Mouse (Mus musculus): Measurements from ENCODE around the gene Carhsp1. TPM values are rescaled to one million over a fixed set of nuclear protein-coding genes. Genes with fewer than 3 reads are reported as not detected.

Carhsp1 gene
- 129 and 132 TPM in 2 replicates for polyA plus RNA-seq (2016; fragmentation: Nextera tagmentation; extraction: Ambion mirVana)

DNA sequence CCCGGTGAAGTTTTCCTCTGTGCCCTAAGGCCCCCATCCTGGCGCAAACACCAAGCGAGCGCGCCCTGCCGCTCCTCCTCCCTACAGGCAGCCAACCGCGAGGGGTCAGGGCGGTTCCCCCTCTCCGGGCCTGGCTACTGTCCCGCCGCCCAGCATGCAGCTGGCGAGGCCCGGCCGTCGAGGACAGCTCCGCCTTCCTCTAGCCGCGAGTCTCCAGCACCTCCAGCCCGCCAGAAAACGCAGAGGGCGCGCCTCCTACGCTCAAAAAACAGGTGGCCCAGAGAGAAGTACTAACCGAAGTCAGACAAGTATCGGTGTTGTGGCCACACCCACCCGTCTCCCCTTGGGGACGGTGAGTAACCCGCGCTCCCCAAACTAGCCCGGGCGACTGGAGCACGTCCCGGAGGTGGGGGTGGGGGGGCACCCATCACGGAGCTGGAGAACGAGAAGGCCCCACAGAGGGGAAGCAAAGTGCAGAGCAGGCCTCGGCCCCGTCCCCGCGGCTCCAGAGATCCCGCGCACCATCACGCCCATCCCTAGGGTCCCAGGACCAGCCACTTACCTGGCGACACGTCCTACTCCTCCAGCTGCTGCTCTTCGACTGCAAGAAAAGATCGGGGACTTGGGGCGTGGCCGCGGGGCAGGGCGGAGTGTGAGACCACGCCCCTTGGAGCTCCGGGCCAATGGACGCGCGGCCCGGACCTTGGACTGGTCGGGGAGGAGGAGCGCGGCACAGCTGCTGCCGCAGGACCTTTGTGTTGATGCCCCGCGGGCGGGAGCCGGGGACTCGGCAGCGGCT is at the start of gene Carhsp1:
Gene Carhsp1, minus strand, starts transcription at position 605 of the 799 bp plus-strand sequence.
- Histone ChIP-seq H3K27ac (peak within 1 kb of the TSS; percentile 91), H3K9me3 (no peaks in the 10 kb centered on the region), H3K27me3 (peaks cover 7% of the 10 kb centered on the region), H3K4me2 (peak within 1 kb of the TSS; percentile 61), H3K36me3 (0 out of 2 replicates have a peak, but pooled peaks cover 4% of the 10 kb centered on the region), H3K9ac (replicated peaks) (peak within 1 kb of the TSS; percentile 71), H3K4me3 (replicated peaks) (peak within 1 kb of the TSS; percentile 65), H3K4me1 (replicated peaks) (peaks cover 37% of the 10 kb centered on the region)
- WGBS = under 1% methylated on average over 67 of the region's 67 CpGs
- peak; percentile 87 for ATAC-seq (ENCODE audit: insufficient number of reproducible peaks, insufficient read depth, low FRiP score, low TSS enrichment, low read depth)

DNA sequence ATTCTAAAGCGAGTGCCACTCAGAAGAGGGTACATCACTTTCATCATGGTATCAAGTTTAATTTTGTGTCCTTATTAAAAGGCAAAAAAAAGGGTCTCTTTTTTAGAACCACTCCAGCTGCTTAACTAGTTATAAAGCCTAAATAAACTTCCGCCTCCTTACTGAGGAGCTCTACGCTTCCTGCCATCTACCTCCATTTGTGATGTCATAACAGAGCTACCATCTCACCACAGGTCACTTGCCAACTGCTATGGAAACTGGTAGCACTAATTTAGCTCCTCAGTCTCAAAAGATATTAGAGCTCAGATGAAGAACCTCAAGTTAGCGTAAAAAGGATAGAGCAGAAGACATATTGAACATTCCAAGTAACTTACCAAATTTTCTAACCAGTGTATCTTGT is 48.5 kb upstream of the Carhsp1 start:
- Histone ChIP-seq H3K4me2 (no peak overlapping the region), H3K4me1 (replicated peaks) (peaks cover 16% of the 10 kb centered on the region), H3K9me3 (no peaks in the 10 kb centered on the region), H3K9ac (replicated peaks) (no peak overlapping the region), H3K4me3 (replicated peaks) (no peak overlapping the region), H3K27me3 (no peaks in the 10 kb centered on the region), H3K36me3 (peaks cover 10% of the 10 kb centered on the region), H3K27ac (no peak overlapping the region)
- no peak for ATAC-seq (ENCODE audit: insufficient number of reproducible peaks, insufficient read depth, low FRiP score, low TSS enrichment, low read depth)
- WGBS = 94% methylated on average over 4 of the region's 4 CpGs

DNA sequence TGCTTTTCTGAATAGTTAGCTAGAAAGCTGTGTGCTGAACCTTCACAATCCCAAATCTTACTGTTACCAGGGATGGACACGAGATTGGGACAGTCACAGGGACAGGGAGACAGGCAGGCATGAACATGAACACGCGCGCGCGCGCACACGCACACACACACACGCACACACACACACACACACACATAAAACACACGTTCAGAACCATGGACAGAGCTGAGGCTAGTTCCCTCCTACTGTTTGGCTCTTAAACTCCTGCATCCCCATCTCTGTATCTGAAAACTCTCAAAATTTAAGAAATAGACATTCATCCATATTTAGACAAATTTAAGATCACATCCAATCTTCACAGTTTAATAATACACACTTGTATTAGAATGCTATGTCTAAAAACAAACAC is 45.8 kb upstream of the Carhsp1 start:
- Histone ChIP-seq H3K27me3 (no peaks in the 10 kb centered on the region), H3K4me3 (replicated peaks) (no peak overlapping the region), H3K4me2 (no peak overlapping the region), H3K9me3 (no peaks in the 10 kb centered on the region), H3K27ac (no peak overlapping the region), H3K4me1 (replicated peaks) (peaks cover 16% of the 10 kb centered on the region), H3K9ac (replicated peaks) (no peak overlapping the region), H3K36me3 (peaks cover 36% of the 10 kb centered on the region)
- no peak for ATAC-seq (ENCODE audit: insufficient number of reproducible peaks, insufficient read depth, low FRiP score, low TSS enrichment, low read depth)
- whole genome bisulfite sequencing = 95% methylated on average over 10 of the region's 10 CpGs

DNA sequence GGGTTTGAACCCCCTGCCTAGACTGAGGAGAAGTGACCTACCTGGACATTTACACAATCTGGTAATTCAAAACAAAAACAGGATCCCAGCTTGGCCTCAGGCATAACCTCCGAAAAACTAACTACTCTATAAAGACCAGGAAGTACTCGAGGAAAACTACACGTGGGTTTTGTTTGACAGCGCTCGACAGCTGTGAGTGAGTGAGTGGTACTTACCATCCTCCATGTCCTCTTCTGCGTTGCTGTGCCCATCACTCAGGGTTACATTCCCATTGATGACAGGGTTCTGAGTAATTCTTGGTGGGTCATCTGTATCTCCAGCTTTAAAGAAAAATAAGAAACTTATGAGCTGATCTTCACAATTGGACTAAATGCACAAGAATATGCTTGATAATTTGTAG is 44.3 kb upstream of the Carhsp1 start:
- peaks cover 16% of the 10 kb centered on the region for H3K4me1 ChIP-seq (replicated peaks)
- H3K27me3 ChIP-seq = no peaks in the 10 kb centered on the region
- no peak overlapping the region for H3K27ac ChIP-seq
- ATAC-seq (ENCODE audit: insufficient number of reproducible peaks, insufficient read depth, low FRiP score, low TSS enrichment, low read depth) = no peak
- H3K4me3 ChIP-seq (replicated peaks) = no peak overlapping the region
- H3K9me3 ChIP-seq = no peaks in the 10 kb centered on the region
- 61% methylated on average over 6 of the region's 6 CpGs for WGBS
- H3K4me2 ChIP-seq = no peak overlapping the region
- peaks cover 51% of the 10 kb centered on the region for H3K36me3 ChIP-seq
- no peak overlapping the region for H3K9ac ChIP-seq (replicated peaks)

DNA sequence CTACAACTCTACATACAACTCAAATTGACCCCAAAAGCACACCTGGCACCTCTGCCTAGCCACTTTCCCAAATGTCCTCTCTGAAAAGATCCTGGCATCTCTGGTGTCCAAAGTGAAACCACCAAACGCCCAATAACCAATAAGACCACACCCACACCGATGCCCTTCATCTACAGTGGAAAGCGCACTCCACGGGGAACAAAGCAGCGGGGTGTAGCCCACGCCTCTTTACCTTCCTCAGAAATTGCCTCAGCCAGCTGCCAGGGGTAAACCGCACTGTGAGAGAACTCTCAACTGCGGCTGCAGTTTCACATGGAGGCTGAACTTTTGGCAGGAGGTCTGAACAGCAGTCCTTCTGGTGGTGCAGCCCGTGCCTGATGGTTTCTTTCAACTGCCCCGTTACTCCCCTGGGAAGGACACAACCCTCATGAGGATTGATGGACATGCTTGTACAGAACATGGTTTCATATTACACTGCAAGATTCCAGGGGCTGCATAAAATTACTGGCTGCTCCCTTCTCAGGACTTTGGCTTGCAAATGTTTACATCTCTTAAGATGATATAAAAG is 43.6 kb upstream of the Carhsp1 start:
- ATAC-seq (ENCODE audit: insufficient number of reproducible peaks, insufficient read depth, low FRiP score, low TSS enrichment, low read depth) = no peak
- peaks cover 16% of the 10 kb centered on the region for H3K4me1 ChIP-seq (replicated peaks)
- H3K27ac ChIP-seq = no peak overlapping the region
- no peak overlapping the region for H3K4me3 ChIP-seq (replicated peaks)
- 71% methylated on average over 10 of the region's 10 CpGs for WGBS
- H3K27me3 ChIP-seq = no peaks in the 10 kb centered on the region
- no peak overlapping the region for H3K4me2 ChIP-seq
- no peaks in the 10 kb centered on the region for H3K9me3 ChIP-seq
- H3K36me3 ChIP-seq = peaks cover 58% of the 10 kb centered on the region
- no peak overlapping the region for H3K9ac ChIP-seq (replicated peaks)

DNA sequence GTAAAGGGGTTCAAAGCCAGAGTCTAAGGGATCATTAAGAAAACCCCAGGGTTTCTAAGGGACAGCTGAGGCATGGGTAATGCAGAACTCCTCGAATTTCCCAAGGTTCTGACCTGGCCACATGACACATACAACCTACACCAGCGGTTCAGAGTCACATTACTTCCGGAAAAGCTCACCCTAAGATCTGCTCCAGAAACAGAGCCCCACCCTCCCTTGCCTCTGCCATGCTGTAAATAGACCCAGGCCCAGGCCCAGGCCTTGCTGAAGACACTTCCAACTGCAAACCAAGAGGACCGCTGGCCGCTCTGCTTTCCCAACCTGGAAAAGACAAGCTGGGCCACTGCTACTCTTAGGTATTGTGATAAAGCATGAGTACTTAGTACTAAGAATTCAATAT is 42.9 kb upstream of the Carhsp1 start:
- Histone ChIP-seq H3K9me3 (no peaks in the 10 kb centered on the region), H3K4me2 (no peak overlapping the region), H3K36me3 (peaks cover 65% of the 10 kb centered on the region), H3K4me1 (replicated peaks) (peaks cover 16% of the 10 kb centered on the region), H3K27me3 (no peaks in the 10 kb centered on the region), H3K27ac (no peak overlapping the region), H3K9ac (replicated peaks) (no peak overlapping the region), H3K4me3 (replicated peaks) (no peak overlapping the region)
- 84% methylated on average over 5 of the region's 5 CpGs for whole genome bisulfite sequencing
- ATAC-seq (ENCODE audit: insufficient number of reproducible peaks, insufficient read depth, low FRiP score, low TSS enrichment, low read depth) = no peak

DNA sequence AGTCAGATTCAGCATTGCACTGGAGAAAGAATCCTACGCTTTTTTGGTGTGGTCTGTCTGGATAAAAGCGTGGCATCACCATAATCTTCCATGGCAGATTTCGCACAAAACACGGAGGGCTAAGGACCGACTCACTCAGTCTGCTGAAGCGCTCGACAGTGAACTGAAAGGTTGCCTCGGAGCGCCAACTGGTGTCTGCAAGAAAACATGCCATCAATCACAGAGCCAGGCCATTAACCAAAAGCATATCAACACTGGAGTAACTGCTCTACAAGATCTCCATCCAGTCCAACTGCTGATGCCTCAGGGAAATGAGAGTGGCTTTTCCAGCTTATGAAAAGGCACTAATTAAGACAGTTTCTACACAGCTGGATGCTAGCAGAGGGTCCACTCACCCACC is 40.0 kb upstream of the Carhsp1 start:
- Histone ChIP-seq H3K27me3 (no peaks in the 10 kb centered on the region), H3K4me2 (no peak overlapping the region), H3K4me1 (replicated peaks) (peaks cover 6% of the 10 kb centered on the region), H3K27ac (no peak overlapping the region), H3K9ac (replicated peaks) (no peak overlapping the region), H3K36me3 (peaks cover 94% of the 10 kb centered on the region), H3K4me3 (replicated peaks) (no peak overlapping the region), H3K9me3 (no peaks in the 10 kb centered on the region)
- no peak for ATAC-seq (ENCODE audit: insufficient number of reproducible peaks, insufficient read depth, low FRiP score, low TSS enrichment, low read depth)
- WGBS = 79% methylated on average over 9 of the region's 9 CpGs

DNA sequence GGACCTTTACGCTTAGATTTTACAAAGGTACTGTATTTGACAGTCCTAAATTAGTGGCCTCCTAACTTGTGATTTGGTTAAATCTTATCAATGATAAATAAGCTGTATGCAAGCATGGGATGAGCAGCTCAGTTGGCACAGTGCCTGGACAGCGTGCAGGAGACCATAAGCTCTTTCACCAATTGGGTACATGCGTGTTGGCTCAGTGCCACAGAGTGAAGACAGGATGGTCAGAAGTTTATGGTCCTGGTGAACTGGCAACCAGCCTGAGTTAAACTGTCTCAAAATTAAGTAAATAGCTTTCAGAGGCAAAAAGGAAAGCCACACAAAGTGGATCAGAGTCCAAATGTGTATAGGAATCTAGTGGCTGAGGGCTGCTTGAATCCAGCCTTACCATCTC is 28.6 kb upstream of the Carhsp1 start:
- Histone ChIP-seq H3K27ac (no peak overlapping the region), H3K4me1 (replicated peaks) (no peaks in the 10 kb centered on the region), H3K27me3 (no peaks in the 10 kb centered on the region), H3K4me3 (replicated peaks) (no peak overlapping the region), H3K36me3 (peaks cover 97% of the 10 kb centered on the region), H3K4me2 (no peak overlapping the region), H3K9ac (replicated peaks) (no peak overlapping the region), H3K9me3 (no peaks in the 10 kb centered on the region)
- ATAC-seq (ENCODE audit: insufficient number of reproducible peaks, insufficient read depth, low FRiP score, low TSS enrichment, low read depth) = no peak
- 90% methylated on average over 3 of the region's 3 CpGs for WGBS

DNA sequence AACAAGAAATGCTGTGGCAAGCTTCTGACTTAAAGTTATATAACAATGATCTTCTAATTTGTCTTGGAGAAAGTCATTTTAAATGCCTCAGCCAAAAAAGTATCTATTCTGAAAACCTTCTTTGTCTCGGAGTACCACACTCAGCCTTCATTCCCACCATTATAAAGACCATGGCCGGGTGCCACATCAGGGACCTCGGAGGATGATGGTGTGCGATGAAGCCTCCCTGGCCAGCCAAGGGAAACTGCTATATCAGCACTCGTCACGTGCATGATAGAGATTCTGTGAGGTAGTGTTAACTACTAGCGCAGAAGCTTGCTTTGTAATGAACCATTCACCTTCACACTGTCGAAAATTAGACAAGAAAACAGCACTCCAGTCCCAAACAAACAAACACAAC is 27.6 kb upstream of the Carhsp1 start:
- no peaks in the 10 kb centered on the region for H3K4me1 ChIP-seq (replicated peaks)
- 94% methylated on average over 8 of the region's 8 CpGs for WGBS
- no peak overlapping the region for H3K4me3 ChIP-seq (replicated peaks)
- H3K9ac ChIP-seq (replicated peaks) = no peak overlapping the region
- ATAC-seq (ENCODE audit: insufficient number of reproducible peaks, insufficient read depth, low FRiP score, low TSS enrichment, low read depth) = no peak
- no peaks in the 10 kb centered on the region for H3K9me3 ChIP-seq
- H3K27me3 ChIP-seq = no peaks in the 10 kb centered on the region
- H3K4me2 ChIP-seq = no peak overlapping the region
- H3K27ac ChIP-seq = no peak overlapping the region
- peaks cover 99% of the 10 kb centered on the region for H3K36me3 ChIP-seq

DNA sequence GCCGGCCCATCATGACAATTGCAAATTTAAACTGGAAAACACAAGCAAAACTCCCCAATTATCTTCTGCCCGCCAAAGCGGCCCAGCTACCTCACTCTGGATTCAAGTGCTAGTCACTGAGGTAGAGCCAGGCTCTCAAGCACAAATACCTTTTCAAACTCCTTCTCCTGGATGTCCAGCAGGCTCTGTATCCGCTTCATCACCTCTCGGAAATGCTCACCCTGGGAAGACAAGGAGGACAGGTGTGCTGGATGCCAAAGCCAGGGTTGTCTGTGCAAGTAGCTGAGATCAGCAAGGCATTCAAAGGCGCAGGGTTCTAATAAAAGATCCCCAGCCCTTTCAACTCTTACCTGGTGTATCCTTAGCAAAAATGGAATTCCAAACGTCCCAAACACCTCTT is 19.3 kb upstream of the Carhsp1 start:
- H3K36me3 ChIP-seq = peaks cover 96% of the 10 kb centered on the region

DNA sequence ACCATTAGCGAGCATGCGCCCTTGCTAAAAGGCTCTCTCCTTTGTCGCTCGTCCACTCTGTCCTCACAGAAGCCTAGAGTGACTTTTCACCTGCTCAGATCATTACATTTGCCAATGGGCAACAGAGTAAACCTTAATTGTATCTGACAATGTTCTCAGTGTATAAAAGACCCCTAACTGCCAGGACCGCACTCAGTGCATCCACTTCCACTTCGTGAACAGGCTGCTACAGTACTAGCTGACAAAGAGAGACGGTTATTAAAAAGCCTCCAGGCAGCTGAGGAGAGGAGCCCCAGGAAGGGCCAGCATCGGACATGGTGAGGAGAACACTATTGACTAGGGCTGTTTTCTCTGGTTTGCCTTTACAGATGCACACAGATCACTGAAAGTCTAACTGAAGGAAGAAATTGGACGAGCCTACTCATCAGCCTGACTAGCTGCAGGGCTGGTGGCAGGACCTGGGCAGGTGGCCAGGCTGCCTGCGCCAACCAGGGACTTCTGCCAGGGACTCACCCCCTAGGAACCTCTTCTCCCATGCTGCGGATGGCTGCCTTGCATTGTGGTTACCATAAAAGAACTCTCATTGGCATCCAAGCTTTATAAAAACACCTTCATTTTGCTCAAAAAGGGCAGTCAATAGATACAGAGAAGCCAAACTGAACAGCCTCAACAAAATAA is 18.2 kb upstream of the Carhsp1 start:
- no peak for ATAC-seq (ENCODE audit: insufficient number of reproducible peaks, insufficient read depth, low FRiP score, low TSS enrichment, low read depth)
- H3K36me3 ChIP-seq = peaks cover 86% of the 10 kb centered on the region
- 93% methylated on average over 11 of the region's 11 CpGs for WGBS

More for the DNA sequence above, 19.3 kb upstream of the Carhsp1 start:
- 93% methylated on average over 7 of the region's 7 CpGs for WGBS
- no peak for ATAC-seq (ENCODE audit: insufficient number of reproducible peaks, insufficient read depth, low FRiP score, low TSS enrichment, low read depth)
- Histone ChIP-seq H3K4me3 (replicated peaks) (no peak overlapping the region), H3K4me1 (replicated peaks) (no peaks in the 10 kb centered on the region), H3K27me3 (no peaks in the 10 kb centered on the region), H3K4me2 (no peak overlapping the region), H3K9me3 (no peaks in the 10 kb centered on the region), H3K27ac (no peak overlapping the region), H3K9ac (replicated peaks) (no peak overlapping the region)

More for the DNA sequence above, 18.2 kb upstream of the Carhsp1 start:
- no peaks in the 10 kb centered on the region for H3K27me3 ChIP-seq
- H3K4me2 ChIP-seq = no peak overlapping the region
- H3K9me3 ChIP-seq = no peaks in the 10 kb centered on the region
- H3K4me1 ChIP-seq (replicated peaks) = 0 out of 2 replicates have a peak, but pooled peaks cover 2% of the 10 kb centered on the region
- H3K9ac ChIP-seq (replicated peaks) = no peak overlapping the region
- H3K4me3 ChIP-seq (replicated peaks) = no peak overlapping the region
- no peak overlapping the region for H3K27ac ChIP-seq

Measured in limb, embryonic 12.5 days (tissue).